Comparison of ENCODE assay signal across 10 mouse cellular contexts in genomic region chr17:84152976-84153786, GRCm38 (mm10). TPM values are rescaled to one million over a fixed set of nuclear protein-coding genes. Genes with fewer than 3 reads are reported as not detected.
A peak's percentile ranks its signal among the peaks of the same experiment; 100 is the strongest.
DNase-seq lines count a peak whose midpoint lies in the region; ATAC-seq lines count a peak whose summit lies in the region.
"Had no signal": no experiment of that assay in that cellular context is flagged by ENCODE, and none has a peak within 500 bp of the region (broad histone marks: within the 10 kb centered on the region; RNA-seq: fewer than 3 reads in every experiment).

No protein-coding gene starts in this region.

- no peak for ATAC-seq in stomach, embryonic 15.5 days (ENCODE audit: insufficient read depth, low FRiP score, low read depth)
- no peak for ATAC-seq in forebrain, embryonic 15.5 days (replicated peaks)

- H3K27ac ChIP-seq in heart, embryonic 10.5 days = peak overlapping the region; percentile 81
- H3K27ac ChIP-seq in limb, embryonic 10.5 days = 0 out of 2 replicates have a peak overlapping the region, but pooled peaks have one; percentile 53
- 0 out of 2 replicates have a peak overlapping the region, but pooled peaks have one; percentile 14 for H3K27ac ChIP-seq in stomach, embryonic 15.5 days
- H3K27ac ChIP-seq in forebrain, embryonic 15.5 days (replicated peaks) = no peak overlapping the region
- H3K27ac ChIP-seq: hindbrain, embryonic 13.5 days had no signal

- no peak overlapping the region for H3K9ac ChIP-seq in stomach, embryonic 15.5 days
- no peak overlapping the region for H3K9ac ChIP-seq in forebrain, embryonic 15.5 days (replicated peaks)
- H3K9ac ChIP-seq: hindbrain, embryonic 13.5 days had no signal

- 38% methylated on average over 12 of the region's 12 CpGs for WGBS in heart, embryonic 10.5 days
- 47% methylated on average over 12 of the region's 12 CpGs for WGBS in limb, embryonic 10.5 days
- 68% methylated on average over 12 of the region's 12 CpGs for WGBS in stomach, embryonic 15.5 days
- 88% methylated on average over 12 of the region's 12 CpGs for WGBS in forebrain, embryonic 15.5 days

- intact Hi-C loops in heart, postnatal 36 days (cut with DNase I) = no loop called here

- H3K9me3 ChIP-seq in heart, embryonic 10.5 days = no peaks in the 10 kb centered on the region
- H3K9me3 ChIP-seq in limb, embryonic 10.5 days (replicated peaks) = no peaks in the 10 kb centered on the region
- no peaks in the 10 kb centered on the region for H3K9me3 ChIP-seq in stomach, embryonic 15.5 days
- no peaks in the 10 kb centered on the region for H3K9me3 ChIP-seq in forebrain, embryonic 15.5 days
- H3K9me3 ChIP-seq: hindbrain, embryonic 13.5 days had no signal

- no peaks in the 10 kb centered on the region for H3K36me3 ChIP-seq in heart, embryonic 10.5 days
- H3K36me3 ChIP-seq in limb, embryonic 10.5 days = no peaks in the 10 kb centered on the region
- no peaks in the 10 kb centered on the region for H3K36me3 ChIP-seq in stomach, embryonic 15.5 days
- no peaks in the 10 kb centered on the region for H3K36me3 ChIP-seq in forebrain, embryonic 15.5 days
- H3K36me3 ChIP-seq: hindbrain, embryonic 13.5 days had no signal

- DNase-seq in heart, embryonic 10.5 days (ENCODE audit: low spot score) = peak; percentile 92
- no peak for DNase-seq in heart, postnatal 36 days
- peak; percentile 12 for DNase-seq in thymus, postnatal 14 days
- DNase-seq in thymus, postnatal 0 days (ENCODE audit: low spot score) = no peak
- no peak for DNase-seq in limb, embryonic 10.5 days (ENCODE audit: low spot score)
- DNase-seq in urinary bladder, postnatal 36 days (ENCODE audit: low spot score in 2 of 2) = no peak
- DNase-seq: left cerebral cortex, postnatal 4 days had no signal

- H3K27me3 ChIP-seq in heart, embryonic 10.5 days (ENCODE audit: insufficient read depth, poor library complexity, severe bottlenecking) = peaks cover 31% of the 10 kb centered on the region; the same call in 1 of the 2 replicates
- peaks cover 65% of the 10 kb centered on the region for H3K27me3 ChIP-seq in limb, embryonic 10.5 days (ENCODE audit: low read depth, poor library complexity, severe bottlenecking)
- H3K27me3 ChIP-seq in stomach, embryonic 15.5 days (replicated peaks) = no peaks in the 10 kb centered on the region
- no peaks in the 10 kb centered on the region for H3K27me3 ChIP-seq in forebrain, embryonic 15.5 days

- no peak overlapping the region for H3K4me2 ChIP-seq in stomach, embryonic 15.5 days
- no peak overlapping the region for H3K4me2 ChIP-seq in forebrain, embryonic 15.5 days (replicated peaks)
- H3K4me2 ChIP-seq: hindbrain, embryonic 13.5 days had no signal

- no peak overlapping the region for H3K4me3 ChIP-seq in heart, embryonic 10.5 days
- H3K4me3 ChIP-seq in limb, embryonic 10.5 days = no peak overlapping the region
- H3K4me3 ChIP-seq in stomach, embryonic 15.5 days (replicated peaks) = no peak overlapping the region
- H3K4me3 ChIP-seq in forebrain, embryonic 15.5 days = no peak overlapping the region
- H3K4me3 ChIP-seq: hindbrain, embryonic 13.5 days had no signal

- peaks cover 91% of the 10 kb centered on the region for H3K4me1 ChIP-seq in heart, embryonic 10.5 days
- peaks cover 70% of the 10 kb centered on the region for H3K4me1 ChIP-seq in limb, embryonic 10.5 days
- H3K4me1 ChIP-seq in stomach, embryonic 15.5 days = peaks cover 44% of the 10 kb centered on the region
- H3K4me1 ChIP-seq in forebrain, embryonic 15.5 days = peaks cover 11% of the 10 kb centered on the region

RNA-seq across cellular contexts. Expression of gene Zfp36l2, which starts 34.6 kb away (rescaled TPM):
- 5.2 and 10.4 TPM in 2 replicates for polyA plus RNA-seq in heart, embryonic 10.5 days (2016; fragmentation: Nextera tagmentation; extraction: Ambion mirVana)
- 10 to 100 TPM; 26.4 to 31.6 TPM for total RNA-seq in heart, postnatal 36 days (2021)
- 28.4 and 35.1 TPM in 2 replicates for polyA plus RNA-seq in thymus, postnatal 0 days (2015; fragmentation: Nextera tagmentation; extraction: Ambion mirVana)
- polyA plus RNA-seq in limb, embryonic 10.5 days (2016; fragmentation: Nextera tagmentation; extraction: Ambion mirVana) = 13.4 and 14.2 TPM in 2 replicates
- polyA plus RNA-seq in stomach, embryonic 15.5 days (2015; fragmentation: Nextera tagmentation; extraction: Ambion mirVana) = 24.6 and 25.7 TPM in 2 replicates
- 4.7 and 4.9 TPM in 2 replicates for polyA plus RNA-seq in forebrain, embryonic 15.5 days (2015; fragmentation: Nextera tagmentation; extraction: Ambion mirVana)

Comparison
In these comparisons a context has a peak if more than half of its experiments do, and no peak if none do; other contexts are left out.
1. DNase-seq: peak in heart, embryonic 10.5 days (single experiment) and thymus, postnatal 14 days (single experiment); none in heart, postnatal 36 days (0 of 2), thymus, postnatal 0 days (single experiment), limb, embryonic 10.5 days (single experiment) and urinary bladder, postnatal 36 days (0 of 2).